Mouse (Mus musculus) intestine, postnatal 0 days (tissue): ENCODE results near the gene Rhpn2. TPM values are rescaled to one million over a fixed set of nuclear protein-coding genes. Genes with fewer than 3 reads are reported as not detected.

Experiments
- ATAC-seq: fragments of 200-750 bp; cut with Nextera tagmentation; 2 replicates; pipeline ENCODE4 v1.8.0; 2017; ENCODE audit warnings: mild to moderate bottlenecking, moderate TSS enrichment, moderate library complexity
- H3K27ac ChIP-seq: fragments of 300-500 bp; sonication (generic); 2 replicates; pipeline ENCODE4 v1.5.1; 2014; ENCODE audit warnings: mild to moderate bottlenecking, low read depth, low read length, moderate library complexity
- H3K27me3 ChIP-seq: fragments of 300-500 bp; sonication (generic); replicated peaks from 2 replicates; pipeline ENCODE4 v1.6.1; 2014; ENCODE audit warnings: low read length, mixed read lengths; ENCODE audit not compliant: control insufficient read depth, insufficient read depth
- H3K36me3 ChIP-seq: fragments of 300-500 bp; sonication (generic); 2 replicates; pipeline ENCODE4 v1.6.1; 2014; ENCODE audit warnings: mild to moderate bottlenecking, moderate library complexity; ENCODE audit not compliant: control insufficient read depth, insufficient read depth
- H3K4me1 ChIP-seq: fragments of 300-500 bp; sonication (generic); replicated peaks from 2 replicates; pipeline ENCODE4 v1.6.1; 2014; ENCODE audit warnings: antibody characterized with exemption, low read length, mixed read lengths; ENCODE audit not compliant: control insufficient read depth, insufficient read depth
- H3K4me2 ChIP-seq: fragments of 300-500 bp; sonication (generic); replicated peaks from 2 replicates; pipeline ENCODE4 v1.6.1; 2014; ENCODE audit warnings: low read depth, mild to moderate bottlenecking, moderate library complexity
- H3K4me3 ChIP-seq: fragments of 300-500 bp; sonication (generic); 2 replicates; pipeline ENCODE4 v1.5.1; 2014; ENCODE audit warnings: low read depth, low read length
- H3K9ac ChIP-seq: fragments of 300-500 bp; sonication (generic); 2 replicates; pipeline ENCODE4 v1.6.1; 2014; ENCODE audit warnings: mild to moderate bottlenecking, low read depth, low read length
- H3K9me3 ChIP-seq: fragments of 300-500 bp; sonication (generic); 2 replicates; pipeline ENCODE4 v1.6.1; 2016; ENCODE audit warnings: mixed run types; ENCODE audit not compliant: control insufficient read depth
- CTCF ChIP-seq: sonication (generic); IDR thresholded peaks from 2 replicates; pipeline ENCODE4 v1.5.1; 2016; ENCODE audit warnings: low read depth, mild to moderate bottlenecking, control low read depth, antibody characterized with exemption, moderate library complexity
- WGBS: fragments of 180-500 bp; shearing (Covaris S2); extraction: QIAGEN DNeasy Blood & Tissue Kit; methylation state at CpG from one replicate; pipeline ENCODE4 v1.1.7; 2014; 5-methylcytosine and 5-hydroxymethylcytosine counted together
- polyA plus RNA-seq: library from polyadenylated mRNA; unstranded; fragments of >200 nt; fragmentation: Nextera tagmentation; extraction: Ambion mirVana; gene quantifications from 2 replicates; pipeline ENCODE4 v1.2.1, GENCODE M21; 2015

Gene Rhpn2
- polyA plus RNA-seq, 1 experiment from 2014 or later: 63.3 TPM

DNA sequence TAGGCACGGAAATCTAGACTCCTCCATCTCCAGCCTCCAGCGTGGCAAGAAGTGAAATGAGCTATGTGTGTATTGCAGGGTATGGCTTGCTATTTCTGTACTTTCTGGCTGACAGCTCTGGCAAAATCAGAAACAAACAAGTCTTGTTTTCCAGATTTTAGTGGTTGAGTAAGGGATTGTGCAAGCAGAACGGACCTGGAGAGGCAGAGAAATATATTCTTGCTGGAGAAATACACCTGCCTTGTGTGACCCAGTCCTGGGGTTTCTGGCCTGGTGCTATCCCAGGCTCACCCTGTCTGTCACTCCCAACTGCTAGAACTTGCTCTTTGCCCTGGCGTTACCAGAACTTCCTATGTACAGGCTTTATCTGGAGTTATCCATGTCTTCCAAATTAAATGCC lies 8.5 kb downstream of the Rhpn2 start:
- Histone ChIP-seq H3K36me3 (peaks cover 7% of the 10 kb centered on the region; the same call in 1 of the 2 replicates), H3K4me3 (no peak overlapping the region), H3K9ac (no peak overlapping the region), H3K27ac (peak overlapping the region; percentile 60; the same call in 1 of the 2 replicates), H3K27me3 (no peaks in the 10 kb centered on the region), H3K9me3 (no peaks in the 10 kb centered on the region), H3K4me2 (0 out of 2 replicates have a peak overlapping the region, but pooled peaks have one; percentile 13), H3K4me1 (peaks cover 3% of the 10 kb centered on the region)
- TF ChIP-seq CTCF: no peak
- WGBS: 28% methylated on average over 4 of the region's 4 CpGs
- ATAC-seq: no peak

DNA sequence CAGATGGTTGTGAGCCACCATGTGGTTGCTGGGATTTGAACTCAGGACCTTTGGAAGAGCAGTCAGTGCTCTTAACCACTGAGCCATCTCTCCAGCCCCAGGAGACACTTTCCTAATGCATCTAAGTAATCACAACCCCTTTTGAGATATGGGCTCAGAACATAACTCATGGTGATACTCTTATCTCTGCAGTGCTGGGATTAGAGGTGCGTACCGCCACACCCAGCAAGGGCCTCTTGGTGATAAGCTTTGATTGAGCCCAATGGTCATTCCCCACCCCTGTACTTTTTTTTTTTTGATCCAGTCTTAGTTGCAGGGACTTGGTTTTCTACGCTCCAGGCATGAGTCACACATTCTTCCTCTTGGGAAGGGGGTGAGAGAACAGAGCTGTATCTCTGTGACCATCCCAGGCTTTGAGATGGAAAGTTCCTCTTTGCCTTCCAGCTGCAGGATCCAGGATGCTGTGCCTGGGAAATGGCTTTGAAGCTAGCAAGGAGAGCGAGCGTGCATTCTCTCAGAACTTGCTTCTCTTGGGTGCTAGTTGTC lies 10.9 kb downstream of the Rhpn2 start:
- Histone ChIP-seq H3K9ac (no peak overlapping the region), H3K27me3 (no peaks in the 10 kb centered on the region), H3K4me3 (no peak overlapping the region), H3K4me1 (peaks cover 8% of the 10 kb centered on the region), H3K36me3 (peaks cover 7% of the 10 kb centered on the region; the same call in 1 of the 2 replicates), H3K9me3 (no peaks in the 10 kb centered on the region), H3K27ac (0 out of 2 replicates have a peak overlapping the region, but pooled peaks have one; percentile 5), H3K4me2 (no peak overlapping the region)
- TF ChIP-seq CTCF: no peak
- ATAC-seq: peak; percentile 65
- WGBS: 49% methylated on average over 5 of the region's 5 CpGs

DNA sequence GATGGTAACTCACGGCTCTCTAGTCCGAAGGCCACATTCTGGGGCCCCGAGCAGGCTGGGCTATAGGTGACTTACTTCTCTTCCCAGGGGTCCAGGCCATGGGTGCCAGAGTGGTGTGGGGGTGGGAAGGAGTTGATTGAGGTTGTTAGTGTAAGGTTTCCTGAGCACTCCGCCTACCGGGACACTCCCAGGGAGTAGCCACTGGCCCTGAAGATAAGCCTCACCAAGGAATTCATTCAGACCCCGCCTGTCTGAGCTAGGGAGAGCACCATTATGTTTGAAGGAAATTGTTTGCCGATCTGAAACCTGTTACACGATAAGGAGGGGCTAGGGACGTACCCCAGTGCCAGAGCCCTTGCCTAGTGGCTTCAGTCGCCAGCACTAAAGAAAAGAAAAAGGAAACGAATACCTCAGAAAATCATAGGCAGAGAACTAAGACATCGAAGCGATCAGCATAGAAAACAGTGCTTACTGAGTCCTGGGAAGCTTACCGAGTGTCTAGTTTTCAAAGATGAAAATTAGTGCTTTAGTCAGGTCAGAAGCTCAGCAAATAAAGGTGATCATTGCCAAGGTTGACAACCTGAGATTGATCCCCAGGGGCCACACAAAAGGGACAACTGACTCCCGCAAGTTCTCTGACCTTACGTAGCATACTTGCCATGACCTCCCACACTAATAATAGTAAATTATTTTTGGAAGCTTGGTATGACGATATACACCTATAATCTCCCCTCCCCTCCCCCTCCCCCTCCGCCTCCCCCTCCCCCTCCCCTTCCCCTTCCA lies 14.1 kb downstream of the Rhpn2 start:
- H3K27me3 ChIP-seq: no peaks in the 10 kb centered on the region
- H3K36me3 ChIP-seq: peaks cover 7% of the 10 kb centered on the region; the same call in 1 of the 2 replicates
- peaks cover 8% of the 10 kb centered on the region; the same call in 1 of the 2 replicates for H3K4me1 ChIP-seq
- WGBS: 29% methylated on average over 17 of the region's 18 CpGs
- TF ChIP-seq CTCF: no peak
- H3K9me3 ChIP-seq: no peaks in the 10 kb centered on the region
- ATAC-seq: peak; percentile 33
- H3K4me3 ChIP-seq: no peak overlapping the region
- H3K4me2 ChIP-seq: peak overlapping the region; percentile 50
- peak overlapping the region; percentile 78 for H3K27ac ChIP-seq
- no peak overlapping the region for H3K9ac ChIP-seq

DNA sequence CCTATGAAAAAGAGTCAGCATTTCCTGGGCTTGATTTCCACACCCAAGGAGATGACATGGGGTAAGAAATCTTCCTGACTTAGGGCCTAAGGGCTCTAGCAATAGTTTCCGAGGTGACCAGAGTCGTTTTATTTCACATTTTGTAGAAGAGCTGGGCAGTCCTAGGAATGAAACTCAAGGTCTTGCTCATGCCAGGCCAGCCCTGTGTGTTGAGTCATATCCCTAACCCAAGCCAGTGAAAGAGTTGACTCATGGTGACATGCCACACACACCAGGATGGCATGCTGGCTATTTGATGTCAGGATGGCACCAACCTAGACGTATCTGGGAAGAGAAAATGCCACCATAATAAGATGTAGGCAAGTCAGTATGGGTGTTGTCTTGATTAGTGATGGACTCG lies 15.1 kb downstream of the Rhpn2 start:
- no peak for ATAC-seq
- Histone ChIP-seq H3K4me1 (peaks cover 8% of the 10 kb centered on the region; the same call in 1 of the 2 replicates), H3K4me3 (no peak overlapping the region), H3K27me3 (no peaks in the 10 kb centered on the region), H3K4me2 (peak overlapping the region; percentile 30; the same call in 1 of the 2 replicates), H3K9me3 (no peaks in the 10 kb centered on the region), H3K36me3 (peaks cover 16% of the 10 kb centered on the region; the same call in 1 of the 2 replicates), H3K9ac (no peak overlapping the region), H3K27ac (peak overlapping the region; percentile 66)
- WGBS: 60% methylated on average over 4 of the region's 4 CpGs
- TF ChIP-seq CTCF: no peak

DNA sequence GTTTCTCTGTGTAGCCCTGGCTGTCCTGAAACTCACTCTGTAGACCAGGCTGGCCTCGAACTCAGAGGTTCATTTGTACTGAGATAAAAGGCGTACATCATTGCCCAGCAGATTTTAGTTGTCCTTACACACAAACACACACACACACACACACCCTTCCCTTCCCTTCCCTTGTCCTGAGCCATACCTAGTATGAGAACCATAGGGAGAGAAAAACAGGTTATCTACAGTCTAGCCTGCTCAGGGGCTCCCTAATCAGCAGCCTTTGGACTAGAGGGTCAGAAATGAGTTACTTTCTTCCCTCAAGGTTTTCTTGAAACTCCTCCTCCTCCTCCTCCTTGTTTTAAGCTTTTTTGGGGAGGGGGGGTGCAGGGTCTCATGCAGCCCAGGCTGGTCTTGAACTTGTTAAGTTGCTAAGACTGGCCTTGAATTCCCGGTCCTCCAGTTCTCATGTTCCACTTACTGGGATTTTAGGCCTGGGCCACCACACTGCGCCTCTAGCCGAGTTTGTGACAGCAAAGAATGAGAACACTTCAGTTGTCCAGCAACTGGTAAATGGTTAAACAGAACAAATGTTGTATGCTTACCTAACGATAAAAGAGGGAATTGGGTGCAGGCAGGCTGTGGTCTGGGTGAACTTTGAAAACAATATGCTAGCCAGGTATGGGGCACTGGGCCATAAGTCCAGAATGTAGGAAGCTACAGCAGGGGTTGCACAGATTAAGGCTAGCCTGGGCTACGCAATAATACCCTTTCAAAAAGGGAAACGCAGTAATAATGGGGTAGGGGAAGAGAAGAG lies 16.1 kb downstream of the Rhpn2 start:
- Histone ChIP-seq H3K4me1 (peaks cover 8% of the 10 kb centered on the region; the same call in 1 of the 2 replicates), H3K9me3 (no peaks in the 10 kb centered on the region), H3K9ac (no peak overlapping the region), H3K27ac (peak overlapping the region; percentile 66), H3K27me3 (no peaks in the 10 kb centered on the region), H3K4me3 (no peak overlapping the region), H3K4me2 (peak overlapping the region; percentile 30; the same call in 1 of the 2 replicates), H3K36me3 (peaks cover 20% of the 10 kb centered on the region; the same call in 1 of the 2 replicates)
- no peak for TF ChIP-seq CTCF
- WGBS: 42% methylated on average over 8 of the region's 8 CpGs
- ATAC-seq: peak; percentile 29; the same call in 1 of the 2 replicates

- H3K4me3 ChIP-seq: no peak overlapping the region
- TF ChIP-seq CTCF: no peak
- no peak overlapping the region for H3K9ac ChIP-seq
- H3K9me3 ChIP-seq: no peaks in the 10 kb centered on the region
- H3K4me2 ChIP-seq: no peak overlapping the region
- H3K27me3 ChIP-seq: no peaks in the 10 kb centered on the region
- peaks cover 12% of the 10 kb centered on the region; the same call in 1 of the 2 replicates for H3K4me1 ChIP-seq
- H3K27ac ChIP-seq: no peak overlapping the region
- 81% methylated on average over 3 of the region's 3 CpGs for WGBS
- ATAC-seq: no peak
- peaks cover 13% of the 10 kb centered on the region; the same call in 1 of the 2 replicates for H3K36me3 ChIP-seq
Observed at GRCm38 (mm10) chr7:35351155-35351554, 17.2 kb downstream of the Rhpn2 start.
